Mouse (Mus musculus): ENCODE measurements around the gene B230217C12Rik.
A peak's percentile ranks its signal among the peaks of the same experiment; 100 is the strongest.

B230217C12Rik gene

GRCm38 (mm10) chr11:97840539-97840954, at the start of gene B230217C12Rik:
Gene B230217C12Rik, plus strand, starts transcription at chr11:97840780.
- peak; percentile 70 for DNase-seq (ENCODE audit: low read depth, low spot score)

DNA sequence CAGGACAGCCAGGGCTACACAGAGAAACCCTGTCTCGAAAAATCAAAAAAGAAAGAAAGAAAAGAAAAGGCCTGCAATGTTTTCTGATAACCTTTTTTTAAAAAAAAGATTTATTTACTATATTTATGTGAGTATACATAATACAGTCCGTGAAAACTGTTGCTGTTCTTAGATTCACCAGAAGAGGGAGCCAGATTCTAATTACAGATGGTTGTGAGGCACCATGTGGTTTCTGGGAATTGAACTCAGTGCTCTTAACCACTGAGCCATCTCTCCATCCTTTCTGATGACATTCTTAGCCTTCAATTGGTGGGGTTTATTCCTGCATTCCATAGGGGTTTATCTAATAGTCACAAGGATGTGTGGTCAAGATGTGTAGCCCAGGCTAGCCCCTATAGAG, 47.4 kb upstream of the B230217C12Rik start:
- peak; percentile 65 for DNase-seq (ENCODE audit: low read depth, low spot score)

GRCm38 (mm10) chr11:97796910-97797309, 43.7 kb upstream of the B230217C12Rik start:
- DNase-seq (ENCODE audit: low read depth, low spot score) = peak; percentile 67

- DNase-seq (ENCODE audit: low read depth, low spot score) = no peak
Measured at GRCm38 (mm10) chr11:97797369-97798082, 43.1 kb upstream of the B230217C12Rik start.

DNA sequence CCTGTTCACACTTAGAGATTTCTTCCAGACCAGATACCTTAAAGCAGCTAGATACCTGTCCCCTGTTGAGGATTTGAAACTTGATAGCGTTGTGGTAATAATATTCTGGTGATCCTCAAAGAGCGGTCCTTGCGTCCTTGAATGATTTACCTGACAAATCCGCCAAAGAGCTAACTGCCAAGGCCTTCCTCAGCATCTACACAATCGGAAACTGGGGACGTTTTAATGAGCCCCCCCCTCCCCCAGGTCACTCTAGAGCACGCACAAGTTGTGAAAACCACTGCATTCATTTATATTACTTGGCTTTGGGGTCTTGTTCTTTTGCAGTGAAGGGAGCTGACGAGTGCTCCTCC, 42.5 kb upstream of the B230217C12Rik start:
- DNase-seq (ENCODE audit: low read depth, low spot score) = no peak

DNA sequence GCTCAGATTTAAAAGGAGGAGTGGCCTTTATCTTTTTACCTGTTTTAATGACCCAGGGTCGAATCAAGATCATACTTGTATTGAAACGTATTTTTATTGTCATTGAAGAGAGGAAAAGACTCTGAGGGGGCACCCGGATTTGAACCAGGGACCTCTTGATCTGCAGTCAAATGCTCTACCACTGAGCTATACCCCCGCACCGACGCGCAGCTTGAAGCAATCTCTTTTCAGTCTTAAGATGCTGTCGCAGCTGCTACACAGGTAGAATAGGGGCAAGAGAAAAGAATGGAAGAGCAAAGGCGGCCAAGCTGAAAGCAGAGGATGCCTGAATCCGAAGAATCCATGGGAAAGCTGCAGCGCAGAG, 41.8 kb upstream of the B230217C12Rik start, which contains the start of gene Lasp1:
Gene Lasp1, plus strand, starts transcription at position 219 of the 364 bp plus-strand sequence.
- peak; percentile 89 for DNase-seq (ENCODE audit: low read depth, low spot score)

DNA sequence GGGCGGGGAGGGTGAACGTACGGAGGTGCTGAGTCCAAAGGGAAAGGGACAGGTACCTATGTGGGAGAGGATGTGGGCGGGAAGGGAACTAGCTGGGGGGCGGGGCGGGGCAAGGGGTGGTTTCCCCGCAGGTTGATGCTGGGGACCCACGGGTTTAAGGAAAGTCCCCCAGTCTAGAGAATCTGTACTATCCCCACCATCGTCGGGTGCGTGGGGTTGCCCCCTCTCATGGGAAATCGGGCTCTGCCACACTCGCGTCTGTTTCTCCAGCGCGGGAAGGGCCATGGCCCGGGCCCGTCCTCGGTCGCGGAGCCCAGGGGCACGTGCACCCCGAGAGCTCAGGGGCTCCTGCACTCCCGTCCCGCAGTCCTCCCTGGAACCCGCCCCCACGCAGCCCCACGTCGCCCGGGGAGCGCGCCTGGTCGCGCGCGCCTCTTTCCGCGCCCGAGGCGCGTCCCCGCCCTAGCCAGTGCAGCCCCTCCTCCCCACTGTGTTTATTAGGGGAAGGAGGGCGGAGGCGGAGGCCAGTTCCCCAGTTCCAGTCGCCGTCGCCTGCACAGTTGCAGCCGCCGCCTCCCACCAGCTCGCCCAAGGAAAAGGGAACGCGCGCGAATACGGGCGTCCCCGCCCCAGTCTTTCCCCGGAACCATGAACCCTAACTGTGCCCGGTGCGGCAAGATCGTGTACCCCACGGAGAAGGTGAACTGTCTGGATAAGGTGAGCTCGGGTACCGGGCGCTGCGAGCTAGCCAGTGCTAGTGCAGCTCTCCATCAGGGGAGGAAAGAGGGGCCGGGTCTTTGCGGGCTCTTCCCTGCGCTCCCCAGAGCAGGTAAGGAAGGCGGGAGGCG, 41.2 kb upstream of the B230217C12Rik start:
- peak; percentile 80 for DNase-seq (ENCODE audit: low read depth, low spot score)

DNA sequence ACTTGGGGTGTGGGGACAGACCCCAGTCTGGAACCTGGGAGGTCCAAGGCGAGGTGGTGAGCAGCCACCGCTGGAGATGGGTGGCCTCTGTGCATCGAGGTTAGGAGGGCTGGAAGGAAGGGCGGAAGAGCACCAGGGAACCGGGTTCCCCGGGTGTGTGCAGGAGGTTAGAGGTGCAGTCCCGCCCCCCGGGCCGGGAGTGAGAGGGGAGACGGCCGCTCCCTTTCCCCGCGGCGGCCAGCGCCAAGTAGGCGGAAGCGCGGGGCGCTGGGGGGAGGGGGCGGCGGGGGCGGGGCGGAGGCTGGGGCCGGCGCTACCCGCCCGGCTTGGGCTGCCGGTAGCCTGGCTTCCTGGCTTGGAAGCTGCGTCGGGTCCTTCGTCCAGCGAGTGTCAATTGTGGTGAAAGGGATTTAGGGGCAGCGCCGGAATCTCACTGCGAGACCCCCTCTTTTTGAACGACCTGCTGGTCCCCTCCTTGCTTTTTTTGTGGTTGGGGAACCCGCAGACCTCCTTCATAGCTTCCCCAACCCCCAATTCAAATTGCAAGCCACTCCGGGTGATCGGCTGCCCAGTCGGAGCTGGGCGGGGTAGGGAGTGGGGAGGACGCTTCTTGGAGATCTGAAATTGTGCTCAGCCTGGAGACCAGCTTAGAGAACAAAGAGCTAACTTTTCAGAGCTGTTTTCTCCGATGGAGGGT, 40.4 kb upstream of the B230217C12Rik start:
- DNase-seq (ENCODE audit: low read depth, low spot score) = peak; percentile 54

GRCm38 (mm10) chr11:97800691-97801408, 39.7 kb upstream of the B230217C12Rik start:
- no peak for DNase-seq (ENCODE audit: low read depth, low spot score)

- DNase-seq (ENCODE audit: low read depth, low spot score) = no peak
Measured at GRCm38 (mm10) chr11:97801409-97802193, 39.0 kb upstream of the B230217C12Rik start.

GRCm38 (mm10) chr11:97802194-97802470, 38.4 kb upstream of the B230217C12Rik start:
- DNase-seq (ENCODE audit: low read depth, low spot score) = no peak

DNA sequence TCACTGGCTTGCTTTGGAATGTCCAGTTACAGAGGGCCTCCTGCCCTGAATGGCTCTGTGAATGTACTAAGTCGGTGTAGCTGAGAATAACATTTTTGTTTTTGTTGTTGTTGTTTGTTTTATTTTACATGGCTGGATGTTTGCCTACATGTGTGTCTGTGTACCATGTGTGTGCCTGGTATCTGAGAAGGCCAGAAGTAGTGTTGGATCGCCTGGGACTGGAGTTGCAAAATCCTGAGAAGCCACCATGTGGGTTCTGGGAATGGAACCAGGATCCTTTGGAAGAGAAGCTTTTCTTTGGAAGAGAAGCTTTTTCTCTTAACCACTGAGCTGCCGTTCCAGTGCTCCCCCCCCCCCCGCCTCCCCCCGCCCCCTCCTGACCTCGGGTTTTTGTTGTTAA, 38.1 kb upstream of the B230217C12Rik start:
- DNase-seq (ENCODE audit: low read depth, low spot score) = no peak

GRCm38 (mm10) chr11:97803847-97804246, 36.7 kb upstream of the B230217C12Rik start:
- DNase-seq (ENCODE audit: low read depth, low spot score) = no peak

GRCm38 (mm10) chr11:97804841-97805661, 35.5 kb upstream of the B230217C12Rik start:
- DNase-seq (ENCODE audit: low read depth, low spot score) = no peak

- DNase-seq (ENCODE audit: low read depth, low spot score) = no peak
Measured at GRCm38 (mm10) chr11:97805662-97806612, 34.6 kb upstream of the B230217C12Rik start.

- DNase-seq (ENCODE audit: low read depth, low spot score) = no peak
Measured at GRCm38 (mm10) chr11:97806613-97806964, 34.0 kb upstream of the B230217C12Rik start.

DNA sequence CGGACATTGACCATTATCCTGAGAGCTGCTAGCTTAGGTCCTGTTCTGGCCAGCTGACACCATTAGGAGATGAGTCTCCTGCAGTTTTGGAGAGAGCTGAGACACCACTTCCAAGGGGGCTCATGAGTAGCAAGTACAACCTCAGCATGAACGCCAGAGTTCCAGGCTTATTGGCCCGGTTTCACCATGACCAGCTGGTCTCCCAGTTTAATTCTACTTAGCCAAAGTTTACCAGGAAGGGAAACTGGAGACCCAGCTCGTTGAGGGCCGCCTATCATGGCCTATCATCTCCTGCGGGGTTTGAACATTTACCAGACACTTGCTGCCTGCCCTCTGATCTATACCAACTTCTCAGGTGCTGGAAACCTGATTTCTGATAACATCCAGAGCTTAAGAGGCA, 33.0 kb upstream of the B230217C12Rik start:
- no peak for DNase-seq (ENCODE audit: low read depth, low spot score)

DNA sequence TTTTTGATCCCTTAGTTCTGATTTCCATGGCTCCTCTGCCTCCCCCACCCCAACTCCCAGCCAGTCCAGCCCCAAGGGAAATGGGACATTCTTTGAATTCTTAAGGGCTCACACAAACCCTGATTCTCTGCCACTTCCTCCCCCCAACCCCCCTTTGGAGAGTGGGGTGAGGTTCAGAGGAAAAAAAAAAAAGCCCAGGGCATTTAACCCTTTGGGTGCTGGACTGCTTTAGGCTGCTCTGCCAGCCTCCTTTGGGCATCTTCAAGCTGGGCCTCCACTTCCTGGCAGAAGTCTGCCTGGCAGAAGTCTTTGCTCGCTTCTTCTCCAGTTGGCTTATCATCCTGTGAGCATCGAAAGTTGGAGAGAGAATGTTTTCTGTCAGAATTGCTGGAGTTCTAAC, 32.5 kb upstream of the B230217C12Rik start:
- DNase-seq (ENCODE audit: low read depth, low spot score) = peak; percentile 72

DNA sequence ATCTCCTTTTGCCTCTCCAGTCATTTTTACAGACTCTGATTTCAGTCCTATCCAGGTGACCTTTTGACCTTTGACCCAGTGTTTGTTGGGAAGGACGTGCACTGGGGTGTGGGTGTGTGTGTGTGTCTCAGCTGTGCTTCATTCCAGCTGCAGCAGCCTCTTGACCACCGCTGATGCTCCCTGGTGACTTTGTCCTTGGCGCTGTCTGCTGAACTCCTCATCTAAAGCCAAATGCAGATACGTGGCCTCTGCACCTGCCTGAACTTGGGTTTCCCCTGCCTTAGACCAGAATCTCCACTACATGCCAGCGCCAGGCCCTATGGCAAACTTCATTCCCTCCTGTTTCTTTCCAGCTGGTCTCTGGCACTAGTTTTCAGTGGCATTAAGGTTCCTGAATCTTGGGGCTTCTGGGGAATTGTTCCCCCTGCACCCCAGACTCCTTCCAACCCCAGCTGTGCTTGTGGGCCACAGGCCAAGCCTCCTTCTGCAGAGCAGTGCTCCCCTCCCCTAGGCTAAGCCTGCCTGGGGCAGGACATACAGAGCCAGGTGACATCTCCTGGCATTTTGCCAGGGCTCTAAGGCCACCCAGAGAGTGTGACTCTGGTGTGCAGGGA, 31.9 kb upstream of the B230217C12Rik start:
- no peak for DNase-seq (ENCODE audit: low read depth, low spot score)
